Mouse (Mus musculus) hindlimb bud, embryonic 11.5 days (tissue): Measurements from ENCODE around the gene Gm17324.
"Not testable (repeated sequence)": the region's sequence is repeated elsewhere in the genome, so short reads cannot be mapped to it uniquely, and the experiment has no call there.

Experiments
- DNase-seq: peaks from one replicate; pipeline ENCODE4 v3.0.0-alpha.2; 2012; ENCODE audit warnings: low read depth, low spot score; ENCODE audit errors: extremely low spot score

Gm17324 gene

DNA sequence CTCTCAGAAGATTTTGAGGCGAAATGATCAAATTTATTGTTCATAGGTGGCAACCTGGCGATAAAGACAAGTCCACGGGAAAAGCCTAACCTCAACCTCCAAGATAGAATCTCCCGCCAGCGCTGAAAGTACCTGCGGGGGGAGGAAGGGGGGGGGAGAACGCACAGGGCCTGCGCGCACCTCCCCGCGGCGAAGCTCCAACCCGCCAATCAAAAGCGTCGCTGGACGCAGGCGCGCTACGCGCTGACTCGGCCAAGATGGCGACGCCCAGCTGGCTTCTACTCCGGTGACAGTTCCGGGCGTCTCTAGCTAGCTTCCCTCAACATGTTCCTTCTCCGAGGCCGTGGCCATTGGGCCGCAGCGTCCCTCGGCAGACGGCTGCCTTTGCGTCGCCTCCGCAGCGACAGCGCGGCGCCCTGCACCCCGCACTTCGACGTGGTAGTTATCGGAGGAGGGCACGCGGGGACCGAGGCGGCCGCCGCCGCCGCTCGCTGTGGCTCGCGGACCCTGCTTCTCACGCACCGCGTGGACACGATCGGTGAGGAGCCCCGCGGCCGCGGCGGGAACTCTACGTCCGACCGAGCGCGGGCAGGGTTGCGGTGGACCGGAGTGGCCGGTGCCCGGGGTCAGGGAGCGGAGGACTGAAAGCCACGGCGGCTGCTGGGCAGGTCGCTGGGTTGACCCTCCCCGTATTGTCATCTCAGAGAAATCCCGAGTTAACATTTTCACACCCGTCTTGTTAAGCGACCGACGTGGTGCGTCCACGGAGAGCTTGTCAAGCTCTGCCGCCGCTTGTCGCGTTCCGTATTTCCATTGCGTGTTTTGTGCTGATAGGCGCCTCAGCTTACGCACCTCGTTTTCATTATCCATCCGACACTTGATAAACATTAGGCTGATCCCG lies at the start of gene Gm17324, which contains the start of gene Mto1:
TSS of gene Gm17324 (minus strand) at position 814 of the 901 bp plus-strand sequence.
TSS of gene Mto1 (plus strand) at position 236 of the 901 bp plus-strand sequence.
- peak; percentile 93 for DNase-seq

DNA sequence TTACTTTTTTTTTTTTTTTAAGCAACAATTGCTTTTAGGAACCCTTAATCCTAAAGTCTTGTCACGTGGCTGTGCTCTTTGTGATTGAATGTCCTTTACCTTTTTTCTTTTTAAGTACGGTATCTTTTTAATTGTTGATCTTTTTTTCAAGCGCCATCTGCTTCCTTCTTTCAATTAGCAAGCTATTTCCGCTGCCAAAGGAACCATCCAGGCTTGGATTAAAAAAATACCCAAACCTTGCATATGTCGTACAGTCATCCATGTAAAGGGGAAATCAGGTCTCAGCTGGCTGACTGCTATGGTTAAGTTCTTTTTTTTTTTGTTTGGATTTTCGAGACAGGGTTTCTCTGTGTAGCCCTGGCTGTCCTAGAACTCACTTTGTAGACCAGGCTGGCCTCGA lies 44.6 kb upstream of the Gm17324 start:
- DNase-seq: no peak

DNA sequence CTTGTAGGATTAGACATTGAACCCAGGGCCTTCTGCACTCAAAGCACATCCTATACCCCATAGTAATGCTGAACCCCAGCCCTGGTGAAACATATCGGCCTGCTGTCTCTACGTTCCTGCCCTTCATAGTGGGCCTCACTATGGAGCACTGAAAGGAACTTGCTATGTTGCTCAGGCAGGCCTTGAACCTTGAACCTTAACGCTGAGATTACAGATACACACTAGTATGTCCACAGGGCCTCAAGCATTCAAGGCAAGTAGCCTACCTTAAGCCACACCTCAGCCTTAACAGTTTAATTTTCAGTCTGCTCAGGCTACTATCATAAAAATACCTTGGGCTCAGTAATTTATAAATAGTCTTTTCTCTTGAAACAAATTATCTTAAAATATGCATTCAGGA lies 43.7 kb upstream of the Gm17324 start:
- no peak for DNase-seq

GRCm38 (mm10) chr9:78491169-78491568 lies 42.6 kb upstream of the Gm17324 start:
- no peak for DNase-seq

DNA sequence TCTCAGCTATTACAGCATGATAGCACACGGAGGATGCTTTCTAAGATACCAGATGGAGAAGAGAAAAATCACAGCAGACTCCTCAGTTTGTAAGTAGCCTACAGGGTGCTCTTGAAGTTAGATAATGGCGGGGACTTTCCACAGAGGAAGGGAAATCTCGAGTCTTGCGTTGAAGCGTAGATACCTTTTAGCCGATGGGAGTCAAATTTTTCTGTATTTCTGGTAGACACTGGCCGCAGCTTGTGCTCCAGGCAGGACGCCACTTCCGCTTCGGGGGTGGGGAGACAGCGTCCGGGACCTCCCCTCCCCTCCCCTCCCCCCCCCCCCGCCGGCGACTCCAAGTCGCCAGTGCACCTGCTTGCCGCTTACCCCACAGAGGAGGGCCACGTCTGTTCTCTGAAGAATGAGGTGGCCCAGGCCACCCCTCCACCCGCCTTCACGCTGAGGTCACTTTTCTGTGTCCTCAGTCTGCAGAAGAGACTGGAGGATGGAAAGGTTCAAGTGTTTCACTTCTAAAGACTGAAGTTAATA lies 40.4 kb upstream of the Gm17324 start, which contains the start of gene Eef1a1:
TSS of gene Eef1a1 (minus strand) at position 262 of the 531 bp plus-strand sequence.
- no peak for DNase-seq

GRCm38 (mm10) chr9:78488021-78488420 lies 39.4 kb upstream of the Gm17324 start:
- not testable (repeated sequence) for DNase-seq

DNA sequence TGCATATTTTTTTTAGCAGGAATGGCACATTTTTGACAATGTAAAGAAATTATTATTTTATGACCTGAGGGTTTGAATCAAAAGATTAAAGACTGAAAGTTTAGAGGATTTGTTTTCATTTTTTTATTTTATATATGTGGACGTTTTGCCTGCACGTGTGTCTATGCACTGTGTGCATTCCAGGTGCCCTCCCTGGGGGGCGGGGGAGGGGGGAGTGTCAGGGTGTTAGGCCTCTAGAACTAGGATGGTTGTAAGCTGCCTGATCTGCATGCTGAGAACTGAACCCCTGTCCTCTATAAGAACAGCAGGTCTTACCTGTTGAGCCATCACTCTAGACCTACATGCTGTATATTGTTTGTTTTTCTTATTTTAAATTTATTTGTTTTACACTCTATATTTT lies 36.1 kb upstream of the Gm17324 start:
- no peak for DNase-seq

DNA sequence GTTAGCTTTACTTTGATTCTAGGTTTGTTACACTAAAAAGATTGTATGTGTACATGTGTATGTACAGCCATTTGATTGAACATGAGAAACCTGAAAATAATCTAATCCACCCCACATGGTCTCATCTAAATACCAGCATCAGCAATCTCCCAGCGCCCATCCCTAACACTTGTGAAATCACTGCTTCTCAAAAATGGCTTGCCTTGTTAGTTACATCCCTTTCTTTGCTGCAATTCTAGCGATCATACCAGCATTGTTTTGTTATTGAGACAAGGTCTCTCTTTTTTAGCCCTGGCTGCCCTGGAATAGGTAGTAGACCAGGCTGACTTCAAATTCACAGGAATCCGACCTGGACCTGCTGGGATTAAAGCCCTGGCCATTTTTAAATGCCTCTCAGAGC lies 33.8 kb upstream of the Gm17324 start:
- no peak for DNase-seq

DNA sequence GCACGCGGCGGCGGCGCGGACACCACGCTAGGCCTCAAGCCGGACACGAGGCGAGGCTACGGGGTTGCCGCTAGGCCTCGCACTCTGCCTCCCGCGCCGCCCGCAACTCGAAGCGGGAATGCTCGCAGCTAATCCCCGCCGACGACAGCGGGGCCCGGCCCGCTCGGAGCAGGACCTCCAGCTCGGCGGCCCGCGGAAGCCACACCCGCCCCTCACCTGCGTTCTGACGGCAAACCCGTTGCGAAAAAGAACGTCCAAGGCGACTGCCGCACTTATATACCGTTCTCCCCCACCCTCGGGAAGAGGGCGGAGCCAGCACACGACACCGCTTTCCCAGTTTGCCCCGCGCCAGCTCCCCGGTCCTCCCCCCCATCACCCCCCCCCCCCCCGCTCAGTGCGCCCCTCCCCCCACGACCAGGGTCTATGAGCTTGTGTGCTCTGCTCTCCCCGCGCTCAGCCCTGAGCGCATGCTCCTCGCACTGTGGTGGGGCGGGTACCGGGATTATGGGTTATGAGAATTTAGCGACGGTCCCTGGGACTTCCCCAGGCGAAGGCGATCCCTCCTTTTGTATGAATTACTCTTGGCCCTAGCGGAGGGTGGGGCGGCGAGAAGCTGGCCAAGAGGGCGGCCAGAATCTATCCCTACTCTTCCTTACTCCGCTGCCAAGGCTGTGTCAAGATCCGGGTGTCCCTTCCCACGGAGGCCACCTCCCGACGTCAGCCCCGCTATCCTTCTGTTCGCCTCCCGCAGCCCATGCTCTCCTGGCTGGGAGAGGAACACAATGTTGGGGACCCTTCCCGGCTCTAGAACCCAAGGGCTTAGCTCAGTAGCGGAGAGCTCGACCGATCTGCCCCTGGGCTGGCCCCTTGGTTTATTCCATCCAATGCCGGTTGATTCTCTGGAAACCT lies 33.1 kb upstream of the Gm17324 start:
- peak; percentile 96 for DNase-seq

- DNase-seq: no peak
Measured at GRCm38 (mm10) chr9:78480706-78481358, 32.2 kb upstream of the Gm17324 start.

GRCm38 (mm10) chr9:78480227-78480626 lies 31.6 kb upstream of the Gm17324 start:
- DNase-seq: not testable (repeated sequence)

- DNase-seq: not testable (repeated sequence)
Measured at GRCm38 (mm10) chr9:78479308-78479707, 30.7 kb upstream of the Gm17324 start.

DNA sequence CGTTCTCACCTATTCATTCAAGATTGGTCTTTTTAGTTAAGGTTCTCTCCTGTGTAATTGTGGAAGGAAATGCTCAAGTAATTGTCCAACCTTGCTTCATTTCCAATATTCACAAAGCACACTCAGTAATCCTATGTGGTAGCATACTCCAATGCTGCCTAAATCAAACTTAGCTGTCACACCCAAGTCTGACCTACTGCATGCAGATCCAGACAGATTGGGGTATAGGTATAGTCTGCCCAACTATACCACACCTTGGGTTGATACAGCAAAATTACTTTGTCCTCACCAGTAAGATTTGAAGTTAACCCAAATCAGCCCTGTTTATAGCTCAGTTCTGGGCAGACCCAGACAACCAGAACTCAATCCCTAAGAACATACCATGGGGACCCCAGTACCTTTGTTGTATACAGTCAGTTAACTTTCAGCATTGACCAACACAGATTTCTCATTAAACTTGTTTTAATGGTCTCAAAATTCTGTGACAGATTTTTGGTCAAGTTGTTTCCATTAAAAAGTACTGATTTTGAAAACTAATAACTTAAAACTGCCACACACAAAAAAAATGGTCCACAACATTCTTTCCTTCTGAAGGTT lies 29.5 kb upstream of the Gm17324 start:
- DNase-seq: not testable (repeated sequence)

DNA sequence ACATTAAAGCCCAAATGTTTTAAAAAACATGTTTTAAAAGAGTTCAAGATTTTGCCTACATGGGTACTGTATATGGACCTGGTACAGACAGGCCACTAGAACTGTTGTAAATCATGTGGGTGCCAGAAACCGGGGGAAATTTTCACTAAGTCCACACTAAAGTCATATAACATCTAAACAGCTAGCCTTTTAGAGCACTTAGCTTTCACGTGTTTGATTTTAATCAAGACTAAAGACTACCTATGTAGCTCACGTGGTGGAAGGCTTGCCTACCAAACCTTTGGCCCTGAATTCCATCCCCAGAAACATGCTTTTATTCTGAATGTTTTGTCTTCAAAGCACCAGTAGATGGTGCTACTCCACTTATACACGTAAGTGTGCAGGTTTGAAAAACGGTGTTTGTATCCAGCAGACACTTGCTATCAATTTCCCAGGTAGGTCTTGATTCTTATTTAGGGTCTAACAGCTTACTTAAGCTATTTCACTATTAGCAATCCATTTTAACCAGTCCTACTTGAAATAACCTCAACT lies 28.5 kb upstream of the Gm17324 start:
- peak; percentile 63 for DNase-seq

DNA sequence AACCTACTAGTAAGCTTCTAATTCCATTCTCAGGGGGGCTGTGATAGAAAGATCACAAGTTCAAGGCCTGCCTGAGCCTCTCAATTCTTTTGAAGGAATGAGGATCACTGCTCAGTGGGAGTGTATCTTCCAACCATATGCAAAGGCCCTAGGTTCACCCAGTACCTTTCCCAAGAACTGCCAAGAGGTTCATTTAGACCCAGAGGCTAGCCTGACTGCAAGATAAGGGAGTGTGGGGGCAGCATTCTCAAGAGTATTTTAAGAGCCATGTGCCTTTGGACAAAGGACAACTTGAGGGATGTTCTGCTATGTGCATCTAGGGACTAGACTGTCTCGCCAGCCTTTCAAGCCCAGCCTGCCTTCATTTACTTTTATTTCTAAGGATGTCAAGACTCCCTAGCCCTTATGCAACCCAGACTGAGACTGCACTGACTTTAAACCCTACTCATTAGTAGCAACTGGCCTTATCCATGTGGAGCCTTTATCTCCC lies 28.0 kb upstream of the Gm17324 start:
- DNase-seq: no peak

GRCm38 (mm10) chr9:78475873-78476272 lies 27.3 kb upstream of the Gm17324 start:
- DNase-seq: no peak

GRCm38 (mm10) chr9:78475383-78475780 lies 26.8 kb upstream of the Gm17324 start:
- DNase-seq: no peak

GRCm38 (mm10) chr9:78474771-78475382 lies 26.3 kb upstream of the Gm17324 start:
- DNase-seq: no peak

GRCm38 (mm10) chr9:78474270-78474669 lies 25.7 kb upstream of the Gm17324 start:
- DNase-seq: no peak
